Mouse (Mus musculus) brain, embryonic 14.5 days (tissue): Measurements from ENCODE around the gene Ush2a.

Source experiments
- CTCF ChIP-seq: fragments of 200-500 bp; IDR thresholded peaks from 2 replicates; pipeline ENCODE4 v1.5.1; 2012; ENCODE audit warnings: inconsistent platforms, mild to moderate bottlenecking, moderate library complexity, borderline replicate concordance; ENCODE audit not compliant: insufficient read depth, insufficient read length; ENCODE audit errors: extremely low read depth
- POLR2A ChIP-seq: fragments of 200-500 bp; IDR thresholded peaks from 2 replicates; pipeline ENCODE4 v1.6.1; 2012; ENCODE audit warnings: mild to moderate bottlenecking, inconsistent platforms, borderline replicate concordance; ENCODE audit not compliant: poor library complexity, insufficient read depth, insufficient read length, severe bottlenecking; ENCODE audit errors: extremely low read depth

GRCm38 (mm10) chr1:188653001-188653400 is 391.2 kb downstream of the Ush2a start:
- TF ChIP-seq CTCF (no peak), POLR2A (no peak)
